Mouse (Mus musculus) heart, embryonic 12.5 days (tissue): ENCODE data around the gene Sec1. TPM values are rescaled to one million over a fixed set of nuclear protein-coding genes. Genes with fewer than 3 reads are reported as not detected.

Source experiments
- ATAC-seq: fragments of 200-750 bp; cut with Nextera tagmentation; 2 replicates; pipeline ENCODE4 v1.8.0; 2017; ENCODE audit warnings: moderate TSS enrichment, moderate library complexity; ENCODE audit not compliant: insufficient number of reproducible peaks, low FRiP score
- H3K27ac ChIP-seq: fragments of 300-500 bp; sonication (generic); 2 replicates; pipeline ENCODE4 v1.5.1; 2016; ENCODE audit warnings: mild to moderate bottlenecking, moderate library complexity; ENCODE audit not compliant: poor library complexity, severe bottlenecking
- H3K27me3 ChIP-seq: fragments of 300-500 bp; sonication (generic); replicated peaks from 2 replicates; pipeline ENCODE4 v1.6.1; 2016; ENCODE audit warnings: mild to moderate bottlenecking, moderate library complexity
- H3K36me3 ChIP-seq: fragments of 300-500 bp; sonication (generic); 2 replicates; pipeline ENCODE4 v1.6.1; 2016; ENCODE audit warnings: mild to moderate bottlenecking, moderate library complexity
- H3K4me1 ChIP-seq: fragments of 300-500 bp; sonication (generic); replicated peaks from 2 replicates; pipeline ENCODE4 v1.6.1; 2016; ENCODE audit warnings: mild to moderate bottlenecking
- H3K4me2 ChIP-seq: fragments of 300-500 bp; sonication (generic); 2 replicates; pipeline ENCODE4 v1.6.1; 2016; ENCODE audit warnings: mild to moderate bottlenecking, moderate library complexity
- H3K4me3 ChIP-seq: fragments of 300-500 bp; sonication (generic); 2 replicates; pipeline ENCODE4 v1.5.1; 2016; ENCODE audit warnings: mild to moderate bottlenecking
- H3K9ac ChIP-seq: fragments of 300-500 bp; sonication (generic); 2 replicates; pipeline ENCODE4 v1.6.1; 2016; ENCODE audit warnings: mild to moderate bottlenecking, moderate library complexity
- H3K9me3 ChIP-seq: fragments of 300-500 bp; sonication (generic); replicated peaks from 2 replicates; pipeline ENCODE4 v1.6.1; 2016; ENCODE audit warnings: mild to moderate bottlenecking, moderate library complexity
- WGBS: fragments of 180-500 bp; shearing (Covaris S2); methylation state at CpG from one replicate; pipeline ENCODE4 v1.1.7; 2016; 5-methylcytosine and 5-hydroxymethylcytosine counted together
- polyA plus RNA-seq: library from polyadenylated mRNA; unstranded; fragments of >200 nt; fragmentation: Nextera tagmentation; extraction: Ambion mirVana; gene quantifications from 2 replicates; pipeline ENCODE4 v1.2.1, GENCODE M21; 2016

The Sec1 gene
- polyA plus RNA-seq, 1 experiment from 2014 or later, result 0.49 TPM

DNA sequence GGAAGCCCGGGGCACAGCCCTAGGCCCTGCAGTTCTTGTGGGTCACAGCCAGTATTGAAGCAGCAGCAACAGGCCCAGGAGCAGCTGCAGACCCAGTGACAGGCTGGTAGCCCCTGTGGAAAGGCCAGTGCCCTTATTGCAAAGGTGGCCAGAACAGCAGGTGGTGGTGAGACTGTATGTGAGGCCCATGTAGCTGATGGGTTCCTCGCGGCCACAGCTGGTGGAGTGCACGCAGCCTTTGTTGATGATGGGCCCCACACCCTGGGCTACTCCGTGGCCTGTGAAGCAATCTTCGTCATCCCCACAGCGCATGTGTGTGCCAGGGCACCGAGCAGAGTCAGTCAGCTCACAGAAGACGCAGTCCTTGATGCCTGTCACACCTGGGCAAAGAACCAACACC lies 30.9 kb upstream of the Sec1 start:
- WGBS, result 90% methylated on average over 9 of the region's 9 CpGs

DNA sequence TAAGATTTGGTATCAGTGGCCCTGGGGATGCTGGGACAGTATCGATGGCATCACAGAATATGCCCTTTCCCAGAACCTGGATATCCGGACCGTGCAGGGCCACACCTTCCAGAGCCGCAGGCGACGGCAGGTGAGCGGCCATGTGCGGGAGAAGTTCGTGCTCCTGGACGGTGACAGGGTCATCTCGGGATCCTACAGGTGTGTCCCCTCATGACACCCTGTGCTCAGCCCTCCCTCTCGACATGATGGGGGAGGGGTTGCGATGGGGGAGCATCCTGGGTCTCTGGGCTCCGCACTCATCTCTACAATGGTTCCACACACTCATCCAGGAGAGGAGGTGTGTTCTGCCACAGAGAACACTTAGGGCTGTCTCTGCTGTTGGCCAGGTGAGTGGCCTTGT lies 29.6 kb upstream of the Sec1 start:
- H3K36me3 ChIP-seq, result peaks cover 80% of the 10 kb centered on the region
- ATAC-seq, result no peak
- no peak overlapping the region for H3K4me3 ChIP-seq
- peaks cover 15% of the 10 kb centered on the region for H3K4me1 ChIP-seq
- no peaks in the 10 kb centered on the region for H3K27me3 ChIP-seq
- no peak overlapping the region for H3K4me2 ChIP-seq
- no peak overlapping the region for H3K9ac ChIP-seq
- H3K27ac ChIP-seq, result no peak overlapping the region
- H3K9me3 ChIP-seq, result no peaks in the 10 kb centered on the region
- WGBS, result 91% methylated on average over 14 of the region's 14 CpGs

More for the DNA sequence above, 30.9 kb upstream of the Sec1 start:
- Histone ChIP-seq H3K9ac (peak overlapping the region; percentile 32; the same call in 1 of the 2 replicates), H3K4me1 (0 out of 2 replicates have a peak, but pooled peaks cover 5% of the 10 kb centered on the region), H3K27me3 (no peaks in the 10 kb centered on the region), H3K4me2 (no peak overlapping the region), H3K9me3 (no peaks in the 10 kb centered on the region), H3K4me3 (no peak overlapping the region), H3K27ac (no peak overlapping the region), H3K36me3 (peaks cover 69% of the 10 kb centered on the region)
- ATAC-seq, result no peak

DNA sequence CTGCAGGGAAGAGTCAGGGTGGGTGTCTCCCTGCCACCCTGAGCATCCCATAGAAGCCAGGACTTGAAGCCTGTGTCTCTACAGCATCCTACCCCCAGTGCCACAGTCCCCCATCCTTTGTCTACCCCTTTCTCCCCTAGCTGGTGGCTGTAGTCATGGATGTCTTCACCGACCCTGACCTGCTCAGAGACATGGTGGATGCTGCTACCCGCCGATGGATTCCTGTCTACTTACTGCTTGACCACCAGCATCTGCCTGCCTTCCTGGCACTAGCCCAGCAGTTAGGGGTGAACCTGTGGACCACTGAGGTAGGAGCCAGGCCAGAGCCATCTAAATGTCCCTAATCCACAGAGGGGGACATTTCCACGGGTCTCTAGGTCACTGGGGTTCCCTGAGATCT lies 29.1 kb upstream of the Sec1 start:
- ATAC-seq, result no peak
- Histone ChIP-seq H3K4me2 (no peak overlapping the region), H3K27me3 (no peaks in the 10 kb centered on the region), H3K9me3 (no peaks in the 10 kb centered on the region), H3K4me1 (peaks cover 17% of the 10 kb centered on the region), H3K4me3 (no peak overlapping the region), H3K27ac (no peak overlapping the region), H3K36me3 (peaks cover 79% of the 10 kb centered on the region), H3K9ac (no peak overlapping the region)
- WGBS, result 95% methylated on average over 4 of the region's 4 CpGs

DNA sequence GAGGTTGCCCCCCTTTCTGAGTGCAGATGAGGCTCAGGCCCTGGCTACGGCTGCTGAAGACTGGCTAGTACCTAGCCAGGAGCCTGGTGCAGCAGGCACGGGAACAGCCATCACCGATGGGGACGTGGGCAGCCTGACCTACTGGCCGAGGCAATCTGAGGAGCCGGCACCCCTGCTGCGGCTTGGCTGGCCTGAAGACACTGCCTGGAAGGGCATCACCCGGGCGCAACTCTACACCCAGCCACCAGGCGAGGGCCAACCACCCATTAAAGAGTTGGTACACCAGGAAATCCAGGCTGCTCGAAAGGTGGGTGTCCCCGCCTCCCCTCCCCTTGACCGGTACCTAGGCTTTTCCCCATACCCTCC lies 28.1 kb upstream of the Sec1 start:
- peaks cover 77% of the 10 kb centered on the region for H3K36me3 ChIP-seq

DNA sequence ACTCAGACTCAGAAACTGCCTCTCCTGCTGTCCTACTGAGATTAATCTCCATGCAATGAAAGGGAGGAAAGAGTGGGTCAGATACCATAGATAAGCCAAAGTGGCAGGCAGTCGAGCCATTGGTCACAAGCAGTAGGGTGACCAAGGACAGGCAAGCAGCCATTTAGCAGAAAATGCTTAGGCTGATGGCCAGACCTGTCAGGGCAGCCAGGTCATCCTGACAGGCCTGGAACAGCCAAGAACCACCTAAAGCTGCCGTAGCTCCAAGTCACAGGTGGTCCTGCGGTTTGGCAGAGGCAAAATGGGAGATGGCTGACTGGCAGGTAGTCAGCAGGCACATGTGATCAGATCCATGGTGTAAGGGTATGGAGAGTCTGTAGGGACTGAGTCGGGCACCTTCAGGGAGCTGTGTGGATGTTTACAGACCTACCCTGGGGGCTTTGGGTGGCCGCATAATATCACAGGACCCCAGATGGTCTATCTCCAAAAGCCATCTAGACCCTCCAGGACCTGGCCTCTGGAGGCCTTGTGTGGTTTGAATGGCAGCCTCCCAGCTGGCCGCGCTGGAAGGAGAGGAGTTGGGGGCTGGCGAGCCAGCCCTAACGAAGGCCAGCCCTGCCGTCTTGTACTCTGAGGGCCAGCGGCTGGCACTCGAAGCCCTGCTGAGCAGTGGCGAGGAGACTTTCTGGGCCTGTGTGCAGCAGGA lies 27.6 kb upstream of the Sec1 start:
- Histone ChIP-seq H3K27ac (no peak overlapping the region), H3K4me2 (no peak overlapping the region), H3K4me1 (peaks cover 21% of the 10 kb centered on the region), H3K9ac (no peak overlapping the region), H3K4me3 (no peak overlapping the region), H3K36me3 (peaks cover 73% of the 10 kb centered on the region), H3K27me3 (no peaks in the 10 kb centered on the region), H3K9me3 (no peaks in the 10 kb centered on the region)
- ATAC-seq, result no peak
- 74% methylated on average over 13 of the region's 13 CpGs for WGBS

More for the DNA sequence above, 28.1 kb upstream of the Sec1 start:
- H3K27ac ChIP-seq, result no peak overlapping the region
- peaks cover 17% of the 10 kb centered on the region for H3K4me1 ChIP-seq
- no peak overlapping the region for H3K9ac ChIP-seq
- no peaks in the 10 kb centered on the region for H3K9me3 ChIP-seq
- no peak overlapping the region for H3K4me2 ChIP-seq
- ATAC-seq, result no peak
- WGBS, result 83% methylated on average over 13 of the region's 13 CpGs
- no peak overlapping the region for H3K4me3 ChIP-seq
- H3K27me3 ChIP-seq, result no peaks in the 10 kb centered on the region

DNA sequence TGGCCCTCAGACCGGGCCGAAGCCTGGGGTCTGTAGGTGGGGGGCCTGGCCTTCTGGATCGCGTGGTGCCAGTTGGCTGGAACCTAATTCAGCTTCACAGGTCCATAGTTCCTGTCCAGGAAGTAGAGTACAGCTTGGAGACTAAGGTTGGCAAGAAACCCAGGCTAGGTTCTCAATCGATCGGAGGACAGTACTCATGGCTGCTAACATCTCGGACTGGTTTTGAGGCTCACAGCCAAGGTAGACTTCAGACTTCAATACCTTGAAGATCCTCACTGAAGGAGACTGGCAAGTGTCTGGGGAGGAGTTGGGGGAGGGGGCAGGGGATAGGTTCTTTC lies 27.0 kb upstream of the Sec1 start:
- 85% methylated on average over 7 of the region's 7 CpGs for WGBS
- Histone ChIP-seq H3K4me2 (no peak overlapping the region), H3K27me3 (no peaks in the 10 kb centered on the region), H3K9me3 (no peaks in the 10 kb centered on the region), H3K27ac (no peak overlapping the region), H3K4me1 (peaks cover 27% of the 10 kb centered on the region), H3K36me3 (peaks cover 68% of the 10 kb centered on the region), H3K9ac (no peak overlapping the region), H3K4me3 (no peak overlapping the region)
- ATAC-seq, result no peak

DNA sequence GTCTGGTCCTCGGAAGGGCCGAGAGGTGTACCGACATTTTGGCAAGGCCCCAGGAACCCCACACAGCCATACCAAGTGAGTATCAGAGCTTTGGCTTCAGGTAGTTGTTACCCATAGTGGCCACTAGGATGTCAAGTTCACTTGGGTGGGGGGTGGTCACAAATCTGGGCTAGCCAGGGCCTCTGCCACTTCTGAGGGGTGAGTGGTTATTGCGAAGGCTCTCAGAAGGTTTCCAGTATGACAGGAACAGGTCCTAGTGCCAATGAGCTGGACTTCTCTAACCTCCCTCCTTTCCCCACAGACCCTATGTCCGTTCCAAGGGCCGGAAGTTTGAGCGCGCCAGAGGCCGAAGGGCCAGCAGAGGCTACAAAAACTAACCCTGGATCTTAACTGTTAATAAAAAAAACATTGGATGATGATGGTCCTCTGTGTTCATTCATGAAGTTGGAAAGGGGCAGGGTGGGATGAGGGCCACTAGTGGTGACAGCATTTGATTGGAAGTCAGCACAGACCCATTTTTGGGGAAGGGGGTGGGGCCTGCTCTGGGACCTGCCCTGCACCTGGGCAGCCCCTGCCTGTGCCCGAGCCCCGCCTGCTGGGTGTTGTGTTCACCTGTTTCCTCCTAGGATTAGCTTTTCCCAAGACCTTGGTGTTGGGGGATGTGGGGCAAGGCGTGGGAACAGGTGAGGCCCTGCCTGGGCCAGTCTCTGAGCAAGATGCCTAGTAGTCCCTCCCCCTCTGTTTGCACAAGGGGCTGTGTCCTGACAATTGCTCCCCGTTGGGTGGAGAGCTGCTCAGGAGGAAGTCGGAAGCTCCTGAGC lies 26.4 kb upstream of the Sec1 start, which contains the start of gene Fam83e:
Fam83e (plus strand) TSS at position 800 of the 821 bp plus-strand sequence.
- Histone ChIP-seq H3K4me3 (no peak within 1 kb of the TSS), H3K27ac (no peak within 1 kb of the TSS), H3K36me3 (peaks cover 67% of the 10 kb centered on the region), H3K9ac (no peak within 1 kb of the TSS), H3K4me2 (no peak within 1 kb of the TSS; the same call in 1 of the 2 replicates), H3K4me1 (peaks cover 33% of the 10 kb centered on the region), H3K27me3 (no peaks in the 10 kb centered on the region), H3K9me3 (no peaks in the 10 kb centered on the region)
- ATAC-seq, result no peak
- WGBS, result 78% methylated on average over 14 of the region's 14 CpGs

DNA sequence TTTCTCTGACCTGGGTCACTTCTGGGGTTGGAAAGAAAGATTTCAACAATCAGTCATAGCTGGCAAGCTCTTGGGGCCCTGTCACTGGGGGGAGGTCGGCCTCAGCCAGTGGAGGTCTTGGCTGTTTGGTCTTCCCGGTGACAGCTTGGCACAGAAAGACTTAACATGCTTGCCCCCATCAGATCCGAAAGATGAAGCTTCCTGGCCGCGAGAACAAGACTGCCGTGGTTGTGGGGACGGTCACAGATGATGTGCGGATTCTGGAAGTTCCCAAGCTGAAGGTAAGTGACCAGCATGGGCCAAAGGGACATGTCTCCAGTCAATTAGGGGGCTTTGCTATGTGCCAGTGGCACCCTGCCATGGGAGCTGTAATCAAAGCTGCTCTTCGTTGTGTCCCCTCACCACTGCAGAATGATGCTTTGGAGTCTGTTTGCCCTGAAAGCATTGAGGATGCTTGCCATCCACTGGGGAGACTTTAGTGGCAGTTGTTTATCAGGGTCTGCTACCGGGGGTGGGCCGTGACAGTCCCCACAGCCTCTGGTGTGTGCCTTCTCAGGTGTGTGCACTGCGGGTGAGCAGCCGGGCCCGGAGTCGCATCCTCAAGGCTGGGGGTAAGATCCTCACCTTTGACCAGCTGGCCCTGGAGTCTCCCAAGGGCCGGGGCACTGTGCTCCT lies 25.7 kb upstream of the Sec1 start:
- Histone ChIP-seq H3K36me3 (peaks cover 59% of the 10 kb centered on the region), H3K4me1 (peaks cover 37% of the 10 kb centered on the region), H3K27ac (no peak overlapping the region), H3K4me3 (peak overlapping the region; percentile 95; the same call in 1 of the 2 replicates), H3K9me3 (no peaks in the 10 kb centered on the region), H3K4me2 (peak overlapping the region; percentile 92), H3K9ac (peak overlapping the region; percentile 97; the same call in 1 of the 2 replicates), H3K27me3 (no peaks in the 10 kb centered on the region)
- no peak for ATAC-seq
- WGBS, result 89% methylated on average over 15 of the region's 16 CpGs

DNA sequence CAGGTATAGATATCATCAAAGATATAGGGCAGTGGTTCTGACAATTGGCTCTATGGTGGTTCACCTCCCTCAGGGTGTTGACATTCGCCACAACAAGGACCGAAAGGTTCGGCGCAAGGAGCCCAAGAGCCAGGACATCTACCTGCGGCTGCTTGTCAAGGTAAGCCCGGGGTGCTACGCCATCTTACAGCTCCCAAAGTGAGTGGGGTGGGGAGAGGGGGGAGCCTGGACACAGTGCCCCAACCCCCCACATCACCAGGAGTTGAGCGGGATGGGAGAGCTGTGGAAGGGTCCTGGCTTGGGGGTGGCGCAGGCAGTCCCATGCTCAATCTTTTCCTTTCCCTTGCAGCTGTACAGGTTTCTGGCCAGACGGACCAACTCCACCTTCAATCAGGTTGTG lies 25.0 kb upstream of the Sec1 start:
- Histone ChIP-seq H3K36me3 (peaks cover 52% of the 10 kb centered on the region), H3K9ac (peak overlapping the region; percentile 97), H3K4me1 (peaks cover 42% of the 10 kb centered on the region), H3K9me3 (no peaks in the 10 kb centered on the region), H3K4me3 (peak overlapping the region; percentile 95), H3K27ac (no peak overlapping the region), H3K4me2 (peak overlapping the region; percentile 92), H3K27me3 (no peaks in the 10 kb centered on the region)
- ATAC-seq, result no peak
- WGBS, result 83% methylated on average over 10 of the region's 10 CpGs

DNA sequence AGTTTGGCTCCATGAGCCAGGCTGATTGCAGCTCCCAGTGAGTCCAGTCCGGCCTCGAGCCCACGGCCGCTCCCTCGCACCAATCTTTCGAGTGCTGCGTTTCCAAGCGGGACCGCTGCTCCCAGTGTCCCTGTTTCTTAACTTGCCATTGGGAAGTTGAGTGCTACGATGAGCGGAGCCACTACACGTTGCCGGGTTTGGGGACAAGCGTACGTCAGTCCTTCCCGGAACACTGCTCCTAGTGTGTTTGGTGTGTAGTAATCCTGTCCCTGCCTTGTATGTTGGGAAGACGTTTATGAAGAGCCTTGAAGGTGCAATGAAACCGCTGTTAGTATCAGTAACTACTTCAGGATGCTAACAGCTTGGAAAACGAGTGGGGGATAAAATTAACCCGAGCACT lies 24.1 kb upstream of the Sec1 start:
- Histone ChIP-seq H3K27me3 (no peaks in the 10 kb centered on the region), H3K4me3 (peak overlapping the region; percentile 95), H3K4me1 (peaks cover 46% of the 10 kb centered on the region), H3K9ac (peak overlapping the region; percentile 97), H3K4me2 (peak overlapping the region; percentile 92), H3K9me3 (no peaks in the 10 kb centered on the region), H3K27ac (peak overlapping the region; percentile 89), H3K36me3 (peaks cover 47% of the 10 kb centered on the region)
- WGBS, result under 1% methylated on average over 20 of the region's 20 CpGs
- no peak for ATAC-seq

DNA sequence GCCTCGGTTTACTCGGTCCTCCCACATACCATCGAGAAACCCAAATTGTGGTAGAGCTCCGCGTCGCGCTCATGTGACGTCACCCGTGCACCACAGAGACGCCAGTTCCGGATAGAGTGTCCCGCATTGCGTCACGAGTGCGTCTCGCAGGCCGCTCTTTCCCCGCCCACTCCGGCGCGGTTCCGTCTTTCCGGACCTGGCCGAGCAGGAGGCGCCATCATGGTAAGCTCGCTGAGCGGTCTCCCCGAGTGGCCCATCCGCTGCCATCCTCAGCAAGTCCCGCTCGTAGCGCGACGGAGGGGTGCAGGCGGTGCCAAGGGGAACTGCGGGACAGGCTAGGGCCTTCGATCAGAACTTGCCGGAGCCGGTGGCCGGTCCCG lies 23.7 kb upstream of the Sec1 start, which contains the start of gene Sphk2:
Sphk2 (minus strand) TSS at position 85 of the 380 bp plus-strand sequence.
- 0% methylated on average over 41 of the region's 41 CpGs for WGBS
- Histone ChIP-seq H3K36me3 (peaks cover 47% of the 10 kb centered on the region), H3K9me3 (no peaks in the 10 kb centered on the region), H3K27ac (peak within 1 kb of the TSS; percentile 89), H3K4me3 (peak within 1 kb of the TSS; percentile 95), H3K4me2 (peak within 1 kb of the TSS; percentile 92), H3K9ac (peak within 1 kb of the TSS; percentile 97), H3K4me1 (peaks cover 46% of the 10 kb centered on the region), H3K27me3 (no peaks in the 10 kb centered on the region)
- ATAC-seq, result peak; percentile 84
